Mouse (Mus musculus) liver, embryonic 14.5 days (tissue): ENCODE measurements at regions not wholly inside any gene's neighbourhood (a gene's known extent, or its start where the extent isn't known, plus 50 kb on each side); places are given as distances from the start of the nearest gene placed in this dataset.

ENCODE experiments used
- CTCF ChIP-seq: IDR thresholded peaks from 2 replicates; pipeline ENCODE4 v1.5.1; 2016; ENCODE audit warnings: antibody characterized with exemption, low read depth, control low read depth
- EP300 ChIP-seq: IDR thresholded peaks from 2 replicates; pipeline ENCODE4 v1.6.1; 2016; ENCODE audit warnings: antibody characterized with exemption, low read depth

DNA sequence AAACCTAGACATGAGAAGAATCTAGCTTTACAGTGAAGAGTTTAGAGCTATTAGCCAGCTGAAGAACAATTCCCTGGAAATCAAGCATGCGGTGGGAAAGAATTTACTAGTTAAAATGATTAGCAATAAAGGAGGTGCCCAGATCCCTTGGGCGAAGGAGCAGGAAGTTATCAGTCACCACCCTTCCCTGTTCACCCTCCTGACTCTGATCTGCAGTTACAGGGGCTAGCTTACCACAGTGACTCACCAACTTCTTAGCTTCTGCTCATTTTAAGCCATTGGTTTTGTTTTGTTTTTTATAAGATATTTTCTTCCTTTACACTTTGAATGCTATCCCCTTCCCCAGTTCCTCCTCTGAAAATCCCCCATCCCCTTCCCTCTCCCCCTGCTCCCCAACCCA is 183.6 kb downstream of the Gxylt1 start:
- no peak for TF ChIP-seq CTCF
- TF ChIP-seq EP300, result no peak
